Mouse (Mus musculus): ENCODE data around the gene Gpr150.

The Gpr150 gene

GRCm38 (mm10) chr13:76014511-76014910 is 42.3 kb downstream of the Gpr150 start:
- DNase-seq (ENCODE audit: low spot score): no peak
